Mouse (Mus musculus): ENCODE results near the gene Jmjd1c.

Jmjd1c gene

DNA sequence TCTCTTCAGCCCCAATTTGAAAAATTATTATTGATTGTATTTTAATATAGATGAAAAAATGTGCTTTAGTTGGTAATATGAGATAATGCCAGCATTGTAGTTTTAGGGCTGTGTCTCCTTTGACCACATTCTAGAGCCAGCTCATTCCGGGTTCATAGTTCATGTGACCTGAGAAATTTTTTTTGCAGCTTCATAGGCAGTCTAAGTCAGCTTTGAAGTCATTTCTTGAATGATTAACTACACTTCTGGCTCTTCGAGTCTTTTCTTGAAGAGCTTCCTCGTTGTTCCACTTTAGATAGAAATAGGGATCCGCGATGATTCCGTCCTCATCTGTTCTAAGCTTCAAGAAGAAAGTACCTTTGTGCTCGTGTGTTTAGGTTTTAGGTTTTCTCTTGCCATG lies 80.1 kb downstream of the Jmjd1c start:
- in situ Hi-C loops (cut with MboI; ENCODE audit: low pct_unique_long_range_greater_than_20kb in 1 of 2, low sequenced_read_pairs in 2 of 2, unreplicated experiment in 1 of 2) = no loop called here

DNA sequence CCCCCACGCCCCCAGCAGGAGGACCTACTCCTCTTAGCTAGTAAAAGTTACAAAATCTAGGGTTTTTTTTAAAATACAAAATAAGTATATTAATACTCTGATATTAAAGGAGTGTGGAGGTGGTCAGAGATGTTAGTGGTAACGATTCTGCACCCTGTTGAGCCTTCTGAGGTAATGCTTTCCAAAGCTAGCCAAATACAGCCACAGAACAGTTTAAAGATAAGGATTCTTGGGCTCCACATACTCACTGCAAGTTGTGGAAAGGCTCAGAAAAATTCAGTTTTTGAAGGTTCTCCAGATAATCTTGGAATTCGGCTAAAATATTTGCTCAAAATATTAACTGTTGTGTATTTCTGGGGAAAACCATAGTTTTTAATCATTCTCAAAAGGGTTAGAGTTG lies 81.0 kb downstream of the Jmjd1c start:
- in situ Hi-C loops (cut with MboI; ENCODE audit: low pct_unique_long_range_greater_than_20kb in 1 of 2, low sequenced_read_pairs in 2 of 2, unreplicated experiment in 1 of 2) = no loop called here

DNA sequence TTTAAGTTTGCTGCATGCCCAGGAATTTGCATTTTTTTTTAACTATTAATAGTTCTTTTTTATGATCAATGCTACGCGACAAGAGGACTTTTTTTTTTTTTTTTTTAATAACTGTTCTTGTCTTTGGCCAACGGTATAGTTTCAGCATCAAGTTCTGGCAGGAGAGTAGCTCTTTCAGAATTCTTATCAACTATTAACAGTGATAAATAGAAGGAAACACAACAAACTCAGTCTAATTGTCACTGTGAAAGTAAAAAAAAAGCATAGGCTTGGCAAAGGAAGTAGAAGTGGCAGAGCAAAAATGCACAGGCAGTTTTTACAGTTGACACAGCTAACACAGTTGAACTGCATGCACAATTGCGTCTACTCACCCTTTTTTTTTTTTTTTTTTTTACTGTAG lies 81.5 kb downstream of the Jmjd1c start:
- in situ Hi-C loops (cut with MboI; ENCODE audit: low pct_unique_long_range_greater_than_20kb in 1 of 2, low sequenced_read_pairs in 2 of 2, unreplicated experiment in 1 of 2) = no loop called here

DNA sequence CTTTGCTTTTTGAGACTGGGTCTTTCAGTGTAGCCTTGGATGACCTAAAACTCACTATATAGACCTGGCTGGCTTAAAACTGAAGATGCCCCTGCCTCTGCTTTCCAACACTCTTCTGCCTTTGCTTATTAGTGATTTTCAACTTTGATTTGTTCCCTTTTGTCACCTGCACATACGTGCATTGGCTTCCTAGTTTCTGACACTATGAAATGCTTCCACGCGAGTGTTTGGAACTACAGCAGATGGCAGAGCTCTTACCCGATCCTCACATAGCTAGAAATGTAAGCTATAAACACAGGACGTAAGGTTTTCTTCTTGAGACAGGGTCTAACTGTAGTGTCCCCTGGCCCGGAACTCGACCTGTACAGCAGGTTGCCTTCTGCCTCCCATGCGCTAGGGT lies 84.1 kb downstream of the Jmjd1c start:
- in situ Hi-C loops (cut with MboI; ENCODE audit: low pct_unique_long_range_greater_than_20kb in 1 of 2, low sequenced_read_pairs in 2 of 2, unreplicated experiment in 1 of 2) = no loop called here

DNA sequence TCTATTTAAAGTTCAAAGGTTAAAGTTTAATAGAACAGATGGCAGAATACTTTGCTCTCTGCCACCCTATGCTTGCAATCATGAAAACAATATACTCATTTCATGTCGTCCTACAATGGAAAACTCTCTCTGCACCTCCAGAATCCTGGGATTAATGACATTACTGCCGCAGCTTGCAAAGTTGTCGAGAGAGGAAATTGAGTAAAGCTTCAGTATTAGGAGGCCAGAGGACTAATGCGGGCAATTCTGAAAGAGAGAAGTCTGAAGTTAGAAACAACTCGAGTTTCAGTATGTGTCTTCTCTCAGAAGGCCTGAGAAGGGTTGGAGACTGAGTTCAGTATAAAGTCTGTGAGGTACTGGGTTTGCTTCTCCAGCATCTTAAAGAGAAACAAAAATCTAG lies 84.9 kb downstream of the Jmjd1c start:
- in situ Hi-C loops (cut with MboI; ENCODE audit: low pct_unique_long_range_greater_than_20kb in 1 of 2, low sequenced_read_pairs in 2 of 2, unreplicated experiment in 1 of 2) = no loop called here

DNA sequence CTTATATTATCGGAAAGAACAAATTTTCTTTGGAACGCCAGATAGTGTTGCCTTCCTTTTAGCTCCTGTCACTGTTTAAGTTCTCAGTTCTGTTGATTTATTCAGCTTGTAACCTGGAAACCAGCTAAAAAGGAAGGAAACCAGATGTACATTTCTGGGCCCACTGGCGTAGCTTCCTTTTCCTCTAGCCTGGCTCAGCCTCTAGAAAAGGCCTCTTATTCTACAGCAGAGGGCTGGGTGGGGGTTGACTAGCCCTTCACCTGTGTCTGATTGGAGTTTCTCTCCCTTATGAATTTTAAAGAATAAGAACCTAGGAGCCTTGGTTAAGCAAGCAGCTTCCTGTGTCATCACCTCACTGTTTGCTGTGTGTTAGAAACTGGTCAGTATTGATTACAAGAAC lies 86.7 kb downstream of the Jmjd1c start:
- in situ Hi-C loops (cut with MboI; ENCODE audit: low pct_unique_long_range_greater_than_20kb in 1 of 2, low sequenced_read_pairs in 2 of 2, unreplicated experiment in 1 of 2) = no loop called here

DNA sequence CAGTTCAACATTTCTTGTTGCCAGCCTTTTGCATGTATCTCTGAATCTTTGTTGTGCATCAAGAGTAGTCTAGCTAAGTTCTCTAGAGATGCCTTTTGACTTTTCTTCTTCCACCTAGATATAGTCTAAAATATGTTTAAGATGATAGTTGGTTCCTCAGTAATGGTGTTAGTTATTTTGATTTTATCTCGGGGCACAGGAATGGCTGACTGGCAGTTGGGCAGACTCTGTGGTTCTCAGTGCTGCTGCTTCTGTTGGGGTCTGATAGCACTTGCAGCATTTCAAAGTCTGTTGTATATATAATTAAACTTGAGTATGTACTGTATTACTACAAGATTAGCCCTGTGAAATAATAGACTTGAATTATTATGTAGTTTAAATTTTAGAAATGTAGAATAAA lies 87.2 kb downstream of the Jmjd1c start:
- in situ Hi-C loops (cut with MboI; ENCODE audit: low pct_unique_long_range_greater_than_20kb in 1 of 2, low sequenced_read_pairs in 2 of 2, unreplicated experiment in 1 of 2) = no loop called here

DNA sequence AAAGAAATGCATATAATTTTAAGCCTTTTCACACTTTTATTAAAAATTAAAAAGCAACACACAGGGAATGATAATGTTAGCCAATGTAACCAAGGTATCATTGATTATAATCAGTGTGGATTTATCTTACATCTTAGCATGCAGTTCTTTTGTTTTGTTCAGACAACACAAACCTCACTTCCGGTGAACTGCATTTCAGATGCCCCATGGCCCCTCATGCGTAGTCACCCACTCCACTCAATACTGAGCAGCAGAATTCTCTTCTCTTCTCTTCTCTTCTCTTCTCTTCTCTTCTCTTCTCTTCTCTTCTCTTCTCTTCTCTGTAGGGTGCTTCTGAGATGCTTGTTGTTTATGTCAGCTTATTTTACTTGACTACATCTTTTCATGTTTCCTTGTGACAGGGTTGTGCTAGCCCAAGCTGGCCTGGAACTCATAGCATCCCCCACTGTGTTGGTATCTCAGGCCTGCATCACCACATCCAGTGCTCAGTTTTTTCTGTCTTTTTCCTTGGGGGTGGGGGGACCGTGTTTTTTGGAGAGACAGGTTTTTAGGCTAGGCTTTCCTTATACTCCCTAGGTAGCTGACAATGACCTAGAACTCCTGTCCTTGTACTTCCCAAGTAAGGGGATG lies 88.6 kb downstream of the Jmjd1c start:
- in situ Hi-C loops (cut with MboI; ENCODE audit: low pct_unique_long_range_greater_than_20kb in 1 of 2, low sequenced_read_pairs in 2 of 2, unreplicated experiment in 1 of 2) = no loop called here

DNA sequence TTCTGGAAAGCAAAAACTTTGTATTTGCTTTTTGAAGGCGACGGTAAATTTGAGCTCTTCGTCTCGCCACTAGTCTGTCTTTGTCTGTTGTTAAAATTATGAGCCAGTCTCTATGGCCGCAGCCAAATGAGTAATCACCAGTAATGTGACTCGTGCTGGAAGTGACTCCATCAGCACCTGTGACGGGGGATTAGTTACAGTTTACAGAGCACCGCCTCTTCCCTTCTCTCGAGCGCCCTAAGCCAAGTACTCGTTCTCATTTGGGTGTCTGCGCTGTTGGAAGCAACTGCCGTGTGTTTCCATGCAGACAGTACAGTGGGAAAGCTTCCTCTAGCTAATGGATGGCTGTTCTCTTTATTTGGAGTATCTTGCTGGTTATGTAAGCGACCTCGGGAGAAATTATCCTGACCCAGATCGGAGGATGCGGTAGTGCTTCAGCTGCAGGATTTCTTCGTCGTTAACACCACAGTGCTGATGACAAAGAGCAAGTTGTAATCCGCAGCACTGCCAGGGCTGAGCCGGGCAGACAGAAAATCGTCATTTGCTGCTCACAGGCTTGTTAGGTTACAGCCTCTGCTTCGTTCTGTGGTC lies 89.7 kb downstream of the Jmjd1c start:
- in situ Hi-C loops (cut with MboI; ENCODE audit: low pct_unique_long_range_greater_than_20kb in 1 of 2, low sequenced_read_pairs in 2 of 2, unreplicated experiment in 1 of 2) = no loop called here

DNA sequence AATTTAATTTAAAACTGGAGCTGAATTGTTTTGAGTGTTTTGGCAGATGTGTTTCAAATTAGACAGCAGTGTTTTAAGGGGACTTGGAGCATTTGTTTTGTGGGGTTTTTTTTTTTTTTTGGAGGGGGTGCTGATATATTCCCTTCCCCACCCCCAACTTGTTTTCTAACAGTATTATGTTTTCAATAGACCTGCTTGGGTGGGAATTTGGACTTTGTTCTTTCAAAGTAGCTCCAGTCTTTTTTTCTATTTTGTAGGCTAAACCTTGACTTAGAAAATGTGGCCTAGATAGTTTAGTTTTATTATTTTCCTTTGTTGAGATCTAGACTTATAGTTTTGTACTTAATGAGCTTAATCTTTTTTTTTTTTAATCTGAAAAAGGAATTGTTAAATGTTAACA lies 90.6 kb downstream of the Jmjd1c start:
- in situ Hi-C loops (cut with MboI; ENCODE audit: low pct_unique_long_range_greater_than_20kb in 1 of 2, low sequenced_read_pairs in 2 of 2, unreplicated experiment in 1 of 2) = no loop called here

DNA sequence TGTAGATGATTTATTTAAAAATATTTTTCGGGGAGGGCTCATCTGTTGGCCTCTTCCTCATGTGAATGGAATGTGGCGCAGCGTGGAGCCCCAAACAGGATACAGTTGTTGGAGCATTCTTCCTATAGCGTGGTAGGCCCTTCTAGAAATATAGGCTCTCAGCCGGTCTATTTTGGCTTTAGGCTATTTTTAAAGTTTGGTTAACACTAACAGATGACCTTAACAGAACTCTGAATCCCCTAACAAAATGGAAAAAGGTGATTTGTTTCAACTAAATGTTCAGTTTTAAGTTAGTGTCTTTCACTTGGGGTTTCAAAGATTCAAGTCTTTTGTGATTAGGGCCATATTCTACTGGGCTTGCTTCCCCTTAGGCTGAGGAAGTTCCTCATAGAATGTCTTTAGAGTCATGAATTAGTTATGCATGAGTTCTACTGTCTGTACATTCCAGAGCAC lies 91.1 kb downstream of the Jmjd1c start:
- in situ Hi-C loops (cut with MboI; ENCODE audit: low pct_unique_long_range_greater_than_20kb in 1 of 2, low sequenced_read_pairs in 2 of 2, unreplicated experiment in 1 of 2) = no loop called here

DNA sequence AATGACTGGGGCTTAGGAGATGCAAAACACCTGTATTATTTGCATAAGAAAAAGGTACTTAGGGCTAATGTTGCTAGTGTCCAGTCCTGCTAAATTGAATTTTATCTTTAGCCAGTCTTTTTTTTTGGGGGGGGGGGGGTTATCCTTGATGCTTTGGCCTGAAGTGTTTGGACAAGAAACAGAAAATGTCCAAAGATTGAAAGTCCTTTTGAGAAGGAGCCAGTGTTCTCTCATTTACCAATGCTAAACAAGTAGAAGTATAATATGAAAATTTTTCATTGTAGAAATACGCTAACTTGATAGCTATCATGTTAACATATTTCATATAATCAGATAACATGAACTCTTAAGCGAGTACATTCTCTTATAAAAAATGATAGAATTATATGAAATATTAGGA lies 92.0 kb downstream of the Jmjd1c start:
- in situ Hi-C loops (cut with MboI; ENCODE audit: low pct_unique_long_range_greater_than_20kb in 1 of 2, low sequenced_read_pairs in 2 of 2, unreplicated experiment in 1 of 2) = no loop called here

DNA sequence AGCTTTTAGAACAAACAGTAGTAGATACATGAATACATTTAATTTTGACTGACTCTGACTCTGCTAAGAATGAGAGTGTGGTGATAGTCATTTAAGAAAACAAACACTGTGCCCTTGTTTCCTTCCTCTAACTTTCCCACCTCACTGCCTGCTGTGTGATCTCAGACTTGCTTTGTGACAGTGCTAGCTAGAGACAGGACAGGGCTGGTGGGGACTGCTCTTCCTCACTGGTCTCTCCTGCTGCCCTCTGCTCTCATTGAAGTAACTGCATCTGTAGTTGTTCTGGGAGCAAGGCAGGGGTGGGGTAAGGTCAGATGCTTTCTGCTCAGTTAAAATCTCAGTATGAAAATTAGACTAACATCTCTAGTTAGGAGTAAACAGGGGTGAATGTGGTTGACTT lies 93.1 kb downstream of the Jmjd1c start:
- in situ Hi-C loops (cut with MboI; ENCODE audit: low pct_unique_long_range_greater_than_20kb in 1 of 2, low sequenced_read_pairs in 2 of 2, unreplicated experiment in 1 of 2) = no loop called here

DNA sequence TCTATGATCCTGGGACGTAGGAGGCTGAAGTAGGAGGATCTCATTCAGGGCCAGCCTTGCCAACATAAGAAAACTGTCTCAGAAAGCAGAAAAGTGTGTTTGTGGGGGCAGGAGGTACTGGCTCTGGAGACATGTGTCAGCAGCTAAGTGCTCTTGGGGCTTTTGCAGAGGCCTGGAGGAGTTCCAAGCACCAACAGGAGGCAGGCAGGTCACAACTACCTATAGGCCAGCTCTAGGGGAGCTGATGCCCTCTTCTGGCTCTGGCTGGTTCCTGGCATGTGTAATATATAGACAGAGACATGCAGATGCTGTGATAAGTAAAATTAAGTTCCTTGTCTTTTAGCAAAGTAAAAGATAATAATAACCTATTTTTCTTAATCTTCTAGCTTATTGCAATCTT lies 94.3 kb downstream of the Jmjd1c start:
- in situ Hi-C loops (cut with MboI; ENCODE audit: low pct_unique_long_range_greater_than_20kb in 1 of 2, low sequenced_read_pairs in 2 of 2, unreplicated experiment in 1 of 2) = no loop called here

DNA sequence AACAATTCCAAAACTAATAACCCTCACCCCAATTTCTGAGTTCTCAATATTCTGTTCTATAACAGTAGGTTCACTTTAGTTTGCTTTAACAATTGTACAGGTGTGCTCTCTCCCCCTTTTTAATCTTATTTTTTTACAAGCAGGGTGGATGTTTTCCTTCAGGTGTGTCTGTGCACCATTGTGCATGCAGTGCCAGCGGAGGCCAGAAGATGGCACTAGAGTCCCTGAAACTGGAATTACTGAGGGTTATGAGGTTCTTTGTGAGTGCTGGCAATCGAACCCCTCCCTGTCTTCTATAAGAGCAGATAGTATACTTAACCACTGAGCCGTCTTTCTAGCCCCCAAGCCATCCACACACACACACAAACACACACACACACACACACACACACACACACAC lies 96.4 kb downstream of the Jmjd1c start:
- in situ Hi-C loops (cut with MboI; ENCODE audit: low pct_unique_long_range_greater_than_20kb in 1 of 2, low sequenced_read_pairs in 2 of 2, unreplicated experiment in 1 of 2) = no loop called here

DNA sequence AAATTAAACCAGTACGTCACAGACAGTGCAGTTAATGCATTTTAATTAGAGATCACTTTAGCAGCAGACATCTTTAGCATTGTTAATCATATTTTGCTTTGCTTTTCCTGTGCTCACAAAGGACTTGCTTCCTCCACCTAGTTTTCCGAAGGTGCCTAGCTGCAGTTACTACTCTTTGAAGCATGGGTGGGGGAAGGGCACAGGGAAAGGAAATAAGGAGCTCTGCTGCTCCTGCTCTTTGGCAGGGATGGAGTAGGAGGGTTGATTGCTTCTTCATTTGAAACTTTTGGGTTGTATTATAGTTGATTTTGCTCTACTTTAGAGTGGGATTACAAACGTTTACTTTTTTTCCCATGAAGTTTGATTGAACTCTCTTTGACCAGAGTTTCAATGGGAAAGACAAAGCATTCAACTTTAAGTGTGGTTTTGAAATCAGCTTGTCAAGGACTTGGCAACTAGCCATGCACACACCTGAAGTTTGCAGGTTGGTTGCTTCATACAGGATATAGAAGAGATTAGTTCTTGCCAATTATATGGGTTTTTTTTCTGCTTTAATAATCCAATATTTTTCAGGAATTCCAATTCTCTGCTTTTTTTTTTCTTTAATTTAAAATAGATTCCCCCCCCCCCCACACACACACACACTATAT lies 97.2 kb downstream of the Jmjd1c start:
- in situ Hi-C loops (cut with MboI; ENCODE audit: low pct_unique_long_range_greater_than_20kb in 1 of 2, low sequenced_read_pairs in 2 of 2, unreplicated experiment in 1 of 2) = no loop called here

DNA sequence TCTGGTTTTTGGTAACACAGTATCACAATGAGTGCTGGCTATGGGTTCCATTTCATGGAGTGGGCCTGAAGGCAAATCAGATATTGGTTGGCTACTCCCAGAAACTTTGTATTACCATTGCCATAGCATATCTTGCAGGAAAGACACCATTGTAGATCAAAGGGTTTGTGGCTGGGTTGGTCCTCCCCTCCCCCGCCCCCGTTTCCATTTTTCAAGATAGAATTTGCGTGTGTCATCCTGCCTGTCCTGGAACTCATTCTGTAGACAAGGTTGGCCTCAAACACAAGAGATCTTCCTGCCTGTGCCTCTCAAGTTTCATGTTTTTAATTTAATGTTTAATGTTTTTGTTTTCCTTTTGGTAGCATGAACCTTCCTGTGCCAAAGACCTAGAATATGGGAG lies 98.1 kb downstream of the Jmjd1c start:
- in situ Hi-C loops (cut with MboI; ENCODE audit: low pct_unique_long_range_greater_than_20kb in 1 of 2, low sequenced_read_pairs in 2 of 2, unreplicated experiment in 1 of 2) = no loop called here

DNA sequence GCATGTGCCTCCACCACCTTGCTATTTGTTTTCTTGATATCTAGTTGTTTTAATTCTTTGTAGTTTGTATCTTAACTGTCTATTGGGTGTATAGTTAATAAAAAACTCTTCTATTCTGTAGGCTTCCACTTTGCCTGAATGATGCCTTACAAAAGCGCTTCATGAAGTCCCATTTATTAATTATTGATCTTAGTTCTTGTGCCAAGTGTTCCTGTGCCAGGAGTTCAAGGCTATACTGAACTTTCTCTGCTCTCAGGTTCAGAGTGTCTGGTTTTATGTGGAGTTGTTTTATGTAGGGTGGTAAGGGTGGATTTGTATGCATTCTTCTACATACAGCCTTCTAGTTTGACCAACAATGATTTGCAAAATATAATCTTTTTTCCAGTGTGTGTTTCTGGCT lies 99.7 kb downstream of the Jmjd1c start:
- in situ Hi-C loops (cut with MboI; ENCODE audit: low pct_unique_long_range_greater_than_20kb in 1 of 2, low sequenced_read_pairs in 2 of 2, unreplicated experiment in 1 of 2) = no loop called here

DNA sequence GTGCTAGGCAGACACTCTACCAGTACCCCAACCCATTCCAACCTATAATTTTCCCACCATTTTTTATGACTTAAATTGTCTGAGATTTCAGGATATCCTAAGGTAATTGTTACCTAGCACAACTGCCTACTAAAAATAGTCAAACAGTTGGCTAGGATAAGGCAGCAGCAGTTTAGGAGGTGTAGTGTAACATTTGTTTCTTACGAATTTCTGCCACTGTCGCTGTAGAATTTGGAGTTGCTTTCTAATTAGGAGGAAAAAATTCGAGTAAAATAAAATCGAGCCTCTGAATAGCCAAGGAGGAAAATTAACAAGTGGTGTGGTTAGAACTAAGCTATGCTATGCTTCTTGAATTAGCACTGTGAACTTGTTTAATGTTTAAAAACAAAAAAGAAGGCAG lies 101.3 kb downstream of the Jmjd1c start:
- in situ Hi-C loops (cut with MboI; ENCODE audit: low pct_unique_long_range_greater_than_20kb in 1 of 2, low sequenced_read_pairs in 2 of 2, unreplicated experiment in 1 of 2) = no loop called here

DNA sequence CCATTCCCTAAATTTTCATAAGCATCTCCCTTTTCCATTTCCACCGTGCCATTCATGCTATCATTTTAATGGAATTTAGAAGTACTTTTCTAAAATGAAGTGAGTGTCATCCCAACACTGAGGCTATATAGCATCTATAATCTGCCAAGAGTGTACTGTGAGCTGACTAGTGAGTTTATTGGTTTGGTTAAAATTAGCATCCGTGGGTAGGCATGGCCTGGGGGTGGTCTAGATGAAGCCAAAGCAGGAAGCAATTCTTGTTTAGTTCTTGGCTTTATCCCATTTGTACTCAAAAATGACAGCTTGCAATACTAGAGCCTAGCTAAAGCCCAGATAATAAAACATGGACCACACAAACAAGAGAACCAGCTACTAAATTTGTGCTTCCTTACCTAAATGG lies 101.9 kb downstream of the Jmjd1c start:
- in situ Hi-C loops (cut with MboI; ENCODE audit: low pct_unique_long_range_greater_than_20kb in 1 of 2, low sequenced_read_pairs in 2 of 2, unreplicated experiment in 1 of 2) = no loop called here
